Mouse (Mus musculus) C3H10T1/2 (cell line): ENCODE results near the gene Olfr71. TPM values are rescaled to one million over a fixed set of nuclear protein-coding genes. Genes with fewer than 3 reads are reported as not detected.

Experiments
- polyA plus RNA-seq, 2 experiments: library from polyadenylated mRNA; unstranded; fragments of >200 nt; fragmentation: generic; extraction: Trizol; gene quantifications; one replicate each; pipeline ENCODE4 v1.2.1; 2012; ENCODE audit warnings: missing spikeins in 2 of 2

Gene Olfr71
- polyA plus RNA-seq: not detected

GRCm38 (mm10) chr4:43709869-43710268 lies at the start of gene Olfr71:
Olfr71 (minus strand) TSS chr4:43710255.

GRCm38 (mm10) chr4:43729794-43730550 lies 19.9 kb upstream of the Olfr71 start, which contains the start of gene Spaar:
Spaar (plus strand) TSS chr4:43730034.

GRCm38 (mm10) chr4:43726995-43727394 lies 16.9 kb upstream of the Olfr71 start, which contains the start of gene Hrct1:
Hrct1 (plus strand) TSS chr4:43727188.

GRCm38 (mm10) chr4:43700707-43701106 lies 9.3 kb downstream of the Olfr71 start, which contains the start of gene Olfr70:
Olfr70 (minus strand) TSS chr4:43700807.

GRCm38 (mm10) chr4:43668782-43669427 lies 41.1 kb downstream of the Olfr71 start, which contains the start of the genes Tmem8b and Fam221b:
Tmem8b (plus strand) TSS chr4:43668971.
Fam221b (minus strand) TSS chr4:43669145.

GRCm38 (mm10) chr4:43656339-43657109 lies 53.5 kb downstream of the Olfr71 start, which contains the start of gene Hint2:
Hint2 (minus strand) TSS chr4:43656466.

Other genes with a start within 250 kb of the Olfr71 start
- not detected for gene Sit1, start 226.5 kb downstream of the Olfr71 start, polyA plus RNA-seq
- gene Ccdc107, start 217.4 kb downstream of the Olfr71 start, polyA plus RNA-seq: 100 to 1,000 TPM; 103 to 155 TPM
- 10 to 100 TPM in 1 of 2 experiments, 1 to 10 TPM in 1; 7.5 to 26.7 TPM for gene Arhgef39, start 210.6 kb downstream of the Olfr71 start, polyA plus RNA-seq
- gene Car9, start 203.3 kb downstream of the Olfr71 start, polyA plus RNA-seq: 10 to 100 TPM in 1 of 2 experiments, under 1 TPM in 1; 0.13 to 14.9 TPM
- 100 to 1,000 TPM; 317 to 365 TPM for gene Tpm2, start 186.5 kb downstream of the Olfr71 start, polyA plus RNA-seq
- 10 to 100 TPM; 42.0 to 72.5 TPM for gene Creb3, start 147.9 kb downstream of the Olfr71 start, polyA plus RNA-seq
- gene Tln1, start 147.6 kb downstream of the Olfr71 start, polyA plus RNA-seq: 100 to 1,000 TPM in 1 of 2 experiments, 10 to 100 TPM in 1; 65.6 to 138 TPM
- 10 to 100 TPM in 1 of 2 experiments, 1 to 10 TPM in 1; 8.5 to 22.7 TPM for gene Rgp1, start 131.5 kb downstream of the Olfr71 start, polyA plus RNA-seq
- 10 to 100 TPM in 1 of 2 experiments, 1 to 10 TPM in 1; 2.0 to 10.2 TPM for gene Gba2, start 131.4 kb downstream of the Olfr71 start, polyA plus RNA-seq
- under 1 TPM in 1 of 2 experiments, not detected in 1; 0.09 TPM for gene Msmp, start 125.8 kb downstream of the Olfr71 start, polyA plus RNA-seq
- 10 to 100 TPM in 1 of 2 experiments, 1 to 10 TPM in 1; 5.4 to 63.4 TPM for gene Npr2, start 78.3 kb downstream of the Olfr71 start, polyA plus RNA-seq
- gene Spag8, start 56.7 kb downstream of the Olfr71 start, polyA plus RNA-seq: under 1 TPM; 0.02 to 0.26 TPM
- 100 to 1,000 TPM in 1 of 2 experiments, 10 to 100 TPM in 1; 99.0 to 148 TPM for gene Hint2, start 53.8 kb downstream of the Olfr71 start, polyA plus RNA-seq
- gene Tmem8b, start 41.3 kb downstream of the Olfr71 start, polyA plus RNA-seq: 1 to 10 TPM in 1 of 2 experiments, under 1 TPM in 1; 0.16 to 3.7 TPM
- 1 to 10 TPM; 3.9 to 6.0 TPM for gene Fam221b, start 41.1 kb downstream of the Olfr71 start, polyA plus RNA-seq
- under 1 TPM in 1 of 2 experiments, not detected in 1; 0.01 TPM for gene Olfr70, start 9.4 kb downstream of the Olfr71 start, polyA plus RNA-seq
- 1 to 10 TPM; 2.0 to 2.5 TPM for gene Hrct1, start 16.9 kb upstream of the Olfr71 start, polyA plus RNA-seq
- under 1 TPM; 0.01 to 0.02 TPM for gene Spaar, start 19.8 kb upstream of the Olfr71 start, polyA plus RNA-seq
- not detected for gene Olfr159, start 60.8 kb upstream of the Olfr71 start, polyA plus RNA-seq
- not detected for gene Olfr156, start 113.6 kb upstream of the Olfr71 start, polyA plus RNA-seq
- not detected for gene Olfr157, start 129.9 kb upstream of the Olfr71 start, polyA plus RNA-seq
- gene Olfr155, start 141.3 kb upstream of the Olfr71 start, polyA plus RNA-seq: not detected
- gene Reck, start 165.3 kb upstream of the Olfr71 start, polyA plus RNA-seq: 1 to 10 TPM in 1 of 2 experiments, under 1 TPM in 1; 0.06 to 6.3 TPM
- gene Glipr2, start 247.1 kb upstream of the Olfr71 start, polyA plus RNA-seq: 10 to 100 TPM; 45.6 to 68.0 TPM